In genomic region chr1:193625101-193625956, GRCm38 (mm10) we compare ENCODE assay signal across 11 mouse cellular contexts.
DNase-seq lines count a peak whose midpoint lies in the region; ATAC-seq lines count a peak whose summit lies in the region.
"Had no signal": no experiment of that assay in that cellular context is flagged by ENCODE, and none has a peak within 500 bp of the region (broad histone marks: within the 10 kb centered on the region; RNA-seq: fewer than 3 reads in every experiment).

No protein-coding gene starts in this region.

- H3K4me1 ChIP-seq in neural tube, embryonic 13.5 days (replicated peaks): peaks cover 39% of the 10 kb centered on the region

- no peaks in the 10 kb centered on the region for H3K9me3 ChIP-seq in neural tube, embryonic 13.5 days

- no peaks in the 10 kb centered on the region for H3K27me3 ChIP-seq in neural tube, embryonic 13.5 days

- peak overlapping the region; percentile 46; the same call in 1 of the 2 replicates for H3K27ac ChIP-seq in neural tube, embryonic 13.5 days (replicated peaks)
- H3K27ac ChIP-seq: layer of hippocampus, adult 2 months had no signal

- H3K36me3 ChIP-seq in neural tube, embryonic 13.5 days: no peaks in the 10 kb centered on the region

- H3K4me2 ChIP-seq in neural tube, embryonic 13.5 days: no peak overlapping the region

- no peak for ATAC-seq in neural tube, embryonic 13.5 days (ENCODE audit: low read depth)
- ATAC-seq in megakaryocyte, adult 5-6 weeks (ENCODE audit: poor library complexity, severe bottlenecking): no peak
- ATAC-seq: forebrain, embryonic 16.5 days had no signal

- no peak overlapping the region for H3K4me3 ChIP-seq in neural tube, embryonic 13.5 days
- H3K4me3 ChIP-seq: layer of hippocampus, adult 2 months had no signal

- 26% methylated on average over 9 of the region's 9 CpGs for WGBS in neural tube, embryonic 13.5 days

- H3K9ac ChIP-seq in neural tube, embryonic 13.5 days: no peak overlapping the region

- DNase-seq in kidney, adult 18-20 months: peak; percentile 21
- no peak for DNase-seq in kidney, postnatal 10 days
- peak; percentile 11 for DNase-seq in adrenal gland, postnatal 25 days
- peak; percentile 48 for DNase-seq in gastrocnemius, postnatal 25 days
- no peak for DNase-seq in layer of hippocampus, postnatal 25 days (ENCODE audit: extremely low spot score in 1 of 2, low spot score in 1 of 2)
- DNase-seq in urinary bladder, adult 2 months (ENCODE audit: low spot score): no peak
- DNase-seq: lung, adult 2 months had no signal

Comparison
In these comparisons a context has a peak if more than half of its experiments do, and no peak if none do; other contexts are left out.
1. DNase-seq: peak in kidney, adult 18-20 months (single experiment), adrenal gland, postnatal 25 days (single experiment) and gastrocnemius, postnatal 25 days (single experiment); none in kidney, postnatal 10 days (single experiment), layer of hippocampus, postnatal 25 days (0 of 2) and urinary bladder, adult 2 months (single experiment).